Mouse (Mus musculus) adrenal gland, postnatal 10 days (tissue): ENCODE data around the gene Myl6b. TPM values are rescaled to one million over a fixed set of nuclear protein-coding genes. Genes with fewer than 3 reads are reported as not detected.

ENCODE experiments used
- DNase-seq: peaks from one replicate; pipeline ENCODE4 v3.0.0; 2021; ENCODE audit warnings: mixed read lengths
- microRNA-seq: library from miRNA; unstranded; fragments of <30 nt; microRNA quantifications from one replicate; pipeline ENCODE4 v1.2.0, GENCODE M21; 2021
- total RNA-seq, 2 experiments: library from RNA; stranded (reverse); gene quantifications; 2 replicates each; pipeline ENCODE4 v1.2.3; 2021

Myl6b gene
- total RNA-seq, 2 experiments from 2014 or later = 10.9 to 17.3 TPM

GRCm38 (mm10) chr10:128445407-128445806, 53.1 kb downstream of the Myl6b start:
- no peak for DNase-seq

- DNase-seq = no peak
These were observed 54.1 kb downstream of the Myl6b start for GRCm38 (mm10) chr10:128444354-128444753.

Small RNAs within 50 kb of the gene (microRNA-seq; reads per million reads assigned to microRNA genes)
- gene Mir6916 (1.4 reads per million), gene Mir8105 (3.2 reads per million)

Other genes with a start within 250 kb of the Myl6b start
- 10 to 100 TPM in 1 of 2 experiments, 1 to 10 TPM in 1; 7.4 to 17.5 TPM for gene Apon, start 244.6 kb downstream of the Myl6b start, total RNA-seq
- gene Apof, start 230.0 kb downstream of the Myl6b start, total RNA-seq = 100 to 1,000 TPM in 1 of 2 experiments, 10 to 100 TPM in 1; 78.0 to 183 TPM
- 10 to 100 TPM; 17.4 to 27.5 TPM for gene Stat2, start 228.1 kb downstream of the Myl6b start, total RNA-seq
- gene Il23a, start 199.9 kb downstream of the Myl6b start, total RNA-seq = under 1 TPM in 1 of 2 experiments, not detected in 1; 0.27 TPM
- 10 to 100 TPM; 24.0 to 32.8 TPM for gene Pan2, start 195.3 kb downstream of the Myl6b start, total RNA-seq
- 100 to 1,000 TPM; 149 to 165 TPM for gene Cnpy2, start 176.2 kb downstream of the Myl6b start, total RNA-seq
- 1,000 to 10,000 TPM; 1,048 to 1,207 TPM for gene Cs, start 161.0 kb downstream of the Myl6b start, total RNA-seq
- gene Coq10a, start 129.7 kb downstream of the Myl6b start, total RNA-seq = 100 to 1,000 TPM in 1 of 2 experiments, 10 to 100 TPM in 1; 99.9 to 128 TPM
- 10 to 100 TPM; 53.3 to 57.8 TPM for gene Ankrd52, start 121.6 kb downstream of the Myl6b start, total RNA-seq
- 1 to 10 TPM; 2.3 to 5.9 TPM for gene Slc39a5, start 97.5 kb downstream of the Myl6b start, total RNA-seq
- 10 to 100 TPM; 58.0 to 59.9 TPM for gene Nabp2, start 87.2 kb downstream of the Myl6b start, total RNA-seq
- 10 to 100 TPM; 37.4 TPM for gene Rnf41, start 87.0 kb downstream of the Myl6b start, total RNA-seq
- 100 to 1,000 TPM in 1 of 2 experiments, 10 to 100 TPM in 1; 94.1 to 123 TPM for gene Smarcc2, start 39.4 kb downstream of the Myl6b start, total RNA-seq
- 100 to 1,000 TPM; 739 to 765 TPM for gene Myl6, start 4.5 kb downstream of the Myl6b start, total RNA-seq
- 10 to 100 TPM; 31.5 to 41.5 TPM for gene Esyt1, start 27.2 kb upstream of the Myl6b start, total RNA-seq
- 10 to 100 TPM; 10.5 to 14.7 TPM for gene Zc3h10, start 49.1 kb upstream of the Myl6b start, total RNA-seq
- 1,000 to 10,000 TPM; 2,762 to 2,852 TPM for gene Rpl41, start 50.6 kb upstream of the Myl6b start, total RNA-seq
- gene Pa2g4, start 67.3 kb upstream of the Myl6b start, total RNA-seq = 10 to 100 TPM; 85.1 to 90.9 TPM
- gene Erbb3, start 91.0 kb upstream of the Myl6b start, total RNA-seq = 10 to 100 TPM in 1 of 2 experiments, 1 to 10 TPM in 1; 10.0 to 11.1 TPM
- 100 to 1,000 TPM; 696 to 753 TPM for gene Rps26, start 128.1 kb upstream of the Myl6b start, total RNA-seq
- 1 to 10 TPM in 1 of 2 experiments, under 1 TPM in 1; 0.87 to 2.2 TPM for gene Ikzf4, start 147.3 kb upstream of the Myl6b start, total RNA-seq
- gene Suox, start 175.4 kb upstream of the Myl6b start, total RNA-seq = 10 to 100 TPM; 19.8 to 24.2 TPM
- gene Rab5b, start 197.6 kb upstream of the Myl6b start, total RNA-seq = 10 to 100 TPM; 91.4 to 96.1 TPM
- 1 to 10 TPM; 2.1 to 2.7 TPM for gene Pmel, start 205.5 kb upstream of the Myl6b start, total RNA-seq
- 10 to 100 TPM; 33.2 to 38.6 TPM for gene Cdk2, start 206.3 kb upstream of the Myl6b start, total RNA-seq
- 10 to 100 TPM; 16.2 to 17.2 TPM for gene Dgka, start 246.2 kb upstream of the Myl6b start, total RNA-seq
- 10 to 100 TPM; 24.3 to 26.3 TPM for gene Pym1, start 249.2 kb upstream of the Myl6b start, total RNA-seq